Mouse (Mus musculus) stomach, adult 2 months (tissue): ENCODE data around the gene Gpr158. TPM values are rescaled to one million over a fixed set of nuclear protein-coding genes. Genes with fewer than 3 reads are reported as not detected.

Experiments used
- polyA plus RNA-seq: library from polyadenylated mRNA; depleted of rRNA; stranded (reverse); fragments of >200 nt; gene quantifications from 2 replicates; pipeline ENCODE4 v1.2.3, GENCODE M21; 2012; rRNA removed

Gpr158 gene
- polyA plus RNA-seq, result 0.01 TPM in 1 of 2 replicates, not detected in the other

GRCm38 (mm10) chr2:21367345-21368111 is at the start of gene Gpr158:
Gpr158 (plus strand) TSS chr2:21367542.

Other genes with a start within 250 kb of the Gpr158 start
- not detected in 2 replicates for gene Enkur, start 162.2 kb upstream of the Gpr158 start, polyA plus RNA-seq
- gene Thnsl1, start 161.8 kb upstream of the Gpr158 start, polyA plus RNA-seq, result 1.1 and 1.5 TPM in 2 replicates